Mouse (Mus musculus): ENCODE results near the gene Gtf3c1. TPM values are rescaled to one million over a fixed set of nuclear protein-coding genes. Genes with fewer than 3 reads are reported as not detected.

Gene Gtf3c1
- polyA plus RNA-seq, 1 experiment from 2014 or later = 59.9 TPM

DNA sequence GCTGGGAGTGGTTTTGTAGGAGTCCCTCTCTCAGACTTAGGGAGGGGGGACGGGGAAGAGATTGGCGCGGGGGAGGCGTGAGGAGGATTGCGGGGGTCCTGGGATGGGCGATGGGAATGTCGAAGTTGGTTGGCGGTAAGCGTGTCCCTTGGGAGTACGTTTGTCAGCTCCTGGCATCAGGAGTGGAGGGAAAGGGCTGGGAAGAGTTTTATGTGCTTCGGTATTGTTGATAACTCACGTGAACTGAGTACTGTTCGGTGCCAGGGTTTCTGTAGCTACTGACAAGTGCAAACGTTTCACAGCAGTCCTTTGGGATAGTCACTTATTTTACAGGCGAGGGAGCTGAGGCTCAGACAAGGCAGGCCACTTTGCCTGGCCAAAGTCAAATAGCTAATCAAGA lies 520 bp upstream of the Gtf3c1 start:
- DNase-seq (ENCODE audit: low read depth, low spot score) (no peak), ATAC-seq (no peak)
- in situ Hi-C loops (cut with MboI; ENCODE audit: low pct_unique_long_range_greater_than_20kb) = no loop called here
- ChIA-PET CTCF (interaction anchor here (1.1 kb wide), 1 partner anchor 33 kb away, joined by 3 read pairs; no protein-coding TSS in a partner anchor), POLR2A (interaction anchor here (0.8 kb wide), 2 partner anchors 29 to 33 kb away, joined by 3 read pairs; no protein-coding TSS in a partner anchor)
- no peak for TF ChIP-seq CTCF (IDR thresholded peaks at IDR 0.05)
- no peaks in the 10 kb centered on the region for H3K27me3 ChIP-seq

DNA sequence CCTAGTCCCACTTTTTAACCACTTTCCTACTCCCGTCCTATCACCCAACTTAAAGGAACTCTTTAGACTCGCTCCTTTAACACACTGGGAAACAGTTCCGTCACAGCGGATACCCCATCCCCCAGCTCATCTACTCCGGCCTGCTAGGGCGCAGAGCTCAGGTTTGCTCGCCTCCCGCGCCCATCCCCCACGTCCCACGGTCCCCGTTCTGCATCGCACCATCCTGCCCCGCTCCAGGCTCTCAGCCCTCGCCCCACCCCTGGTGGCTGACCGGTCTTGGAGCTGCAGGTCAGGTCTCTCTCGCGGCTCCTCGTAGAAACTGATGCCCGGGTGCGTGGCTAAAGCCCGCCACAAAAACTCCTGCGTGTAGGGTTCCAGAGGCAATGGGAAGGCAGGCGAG lies 394 bp downstream of the Gtf3c1 start:
- ATAC-seq = peak; percentile 63
- H3K27me3 ChIP-seq = no peaks in the 10 kb centered on the region
- no peak for DNase-seq (ENCODE audit: low read depth, low spot score)
- POLR2A ChIA-PET = interaction anchor here (1.0 to 2.0 kb wide), 2 partner anchors 11 to 29 kb away, joined by 4 to 6 read pairs; no protein-coding TSS in a partner anchor
- TF ChIP-seq CTCF (IDR thresholded peaks at IDR 0.05) = no peak
- in situ Hi-C loops (cut with MboI; ENCODE audit: low pct_unique_long_range_greater_than_20kb) = no loop called here
- CTCF ChIA-PET = interaction anchor here (1.1 to 1.4 kb wide), 2 partner anchors 16 to 32 kb away, joined by 3 to 6 read pairs; no protein-coding TSS in a partner anchor

DNA sequence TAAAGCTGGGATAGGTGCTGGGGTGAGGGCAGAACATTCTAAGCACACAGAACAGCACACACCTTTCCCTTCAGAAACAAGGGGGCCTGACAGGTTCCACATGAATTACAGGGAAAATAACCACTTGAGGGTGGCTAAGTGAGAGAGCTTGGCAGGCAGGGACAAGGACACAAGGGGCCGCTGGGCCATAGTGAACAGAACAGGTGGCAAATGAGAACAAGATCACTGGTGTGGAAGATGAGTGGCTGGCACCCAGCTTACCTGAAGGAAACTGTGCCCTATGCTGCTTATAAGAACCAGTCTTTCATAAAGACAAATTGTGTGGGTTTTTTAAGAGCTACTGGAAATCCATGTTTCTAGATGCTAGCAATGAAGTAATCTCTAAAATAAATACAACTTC lies 4.8 kb downstream of the Gtf3c1 start:
- ChIA-PET CTCF (interaction anchor here (1.1 kb wide), 1 partner anchor 20 kb away, joined by 3 read pairs; no protein-coding TSS in a partner anchor), POLR2A (no interaction called here)
- TF ChIP-seq CTCF (IDR thresholded peaks at IDR 0.05) = no peak
- DNase-seq (ENCODE audit: low read depth, low spot score) (no peak), ATAC-seq (no peak)
- no peaks in the 10 kb centered on the region for H3K27me3 ChIP-seq
- in situ Hi-C loops (cut with MboI; ENCODE audit: low pct_unique_long_range_greater_than_20kb) = no loop called here

DNA sequence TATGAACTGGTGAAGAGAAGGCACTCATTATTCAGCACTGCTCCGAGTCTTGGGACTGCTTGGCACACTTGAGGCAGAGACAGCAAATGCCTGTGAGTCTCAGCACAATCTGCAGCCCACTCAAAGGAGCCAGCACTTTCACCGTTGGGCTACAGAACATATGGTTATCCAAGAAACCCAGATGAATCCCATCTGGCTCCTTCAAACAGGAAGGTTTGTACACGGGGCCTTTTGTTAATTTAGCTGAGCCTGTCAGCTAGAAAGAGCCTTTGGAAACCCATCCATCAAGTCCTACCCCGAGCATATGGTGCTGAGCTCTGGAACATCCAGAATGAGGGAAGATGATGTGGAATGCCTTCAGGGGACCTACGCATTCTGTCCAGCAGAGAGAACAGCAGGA lies 13.5 kb downstream of the Gtf3c1 start:
- in situ Hi-C loops (cut with MboI; ENCODE audit: low pct_unique_long_range_greater_than_20kb) = no loop called here
- no peaks in the 10 kb centered on the region for H3K27me3 ChIP-seq
- ATAC-seq = no peak
- DNase-seq (ENCODE audit: low read depth, low spot score) = no peak
- POLR2A ChIA-PET = no interaction called here
- TF ChIP-seq CTCF (IDR thresholded peaks at IDR 0.05) = no peak
- CTCF ChIA-PET = interaction anchor here (1.2 kb wide), 1 partner anchor 9 kb away, joined by 3 read pairs; no protein-coding TSS in a partner anchor

DNA sequence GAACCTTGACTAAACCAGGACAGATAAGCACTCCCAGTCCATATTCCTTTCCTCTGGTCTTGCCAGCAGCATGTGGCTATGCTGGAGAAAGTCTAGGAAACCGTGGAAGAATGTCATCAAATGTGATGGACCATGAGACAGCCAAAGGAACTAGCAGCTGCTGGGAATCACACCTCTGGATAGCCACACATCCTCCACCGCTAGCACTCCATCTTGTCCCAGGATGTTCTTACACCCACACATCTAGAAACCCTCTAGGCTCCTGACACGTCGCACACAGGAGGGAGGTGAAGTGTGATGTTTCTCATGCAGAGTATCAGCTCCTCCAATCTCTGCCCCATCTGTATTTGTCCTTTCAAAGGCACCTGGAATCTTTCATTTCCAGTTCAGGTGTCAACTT lies 17.1 kb downstream of the Gtf3c1 start:
- H3K27me3 ChIP-seq = no peaks in the 10 kb centered on the region
- ChIA-PET POLR2A (interaction anchor here (0.7 to 1.3 kb wide), 2 partner anchors 8 to 10 kb away, joined by 4 to 5 read pairs; no protein-coding TSS in a partner anchor), CTCF (interaction anchor here (1.1 to 1.6 kb wide), 4 partner anchors 9 to 16 kb away, joined by 4 to 6 read pairs (median 4); no protein-coding TSS in a partner anchor)
- in situ Hi-C loops (cut with MboI; ENCODE audit: low pct_unique_long_range_greater_than_20kb) = no loop called here
- TF ChIP-seq CTCF (IDR thresholded peaks at IDR 0.05) = no peak
- DNase-seq (ENCODE audit: low read depth, low spot score) (no peak), ATAC-seq (no peak)

DNA sequence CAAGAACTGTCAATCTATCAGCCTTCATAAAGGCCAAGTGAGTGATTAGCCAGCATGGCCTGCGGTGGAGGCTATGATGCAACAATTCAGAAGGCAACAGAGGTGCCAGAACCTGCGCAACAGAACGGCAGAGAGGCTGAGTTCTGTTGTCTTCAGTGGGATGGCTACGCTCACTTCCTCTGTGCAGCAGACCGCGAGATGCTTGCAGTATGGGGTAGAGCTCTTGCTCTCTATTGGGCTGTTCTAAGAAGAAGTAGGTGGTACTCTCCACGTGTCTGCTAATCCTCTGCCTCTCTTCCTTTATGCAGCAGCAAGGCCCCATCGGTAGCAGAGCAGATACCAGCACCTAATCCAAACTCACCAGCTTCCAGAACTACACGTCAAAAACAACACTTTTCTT lies 27.6 kb downstream of the Gtf3c1 start:
- POLR2A ChIA-PET = no interaction called here
- in situ Hi-C loops (cut with MboI; ENCODE audit: low pct_unique_long_range_greater_than_20kb) = no loop called here
- no peak for TF ChIP-seq CTCF (IDR thresholded peaks at IDR 0.05)
- CTCF ChIA-PET = no interaction called here
- DNase-seq (ENCODE audit: low read depth, low spot score) = no peak
- ATAC-seq = peak; percentile 40
- no peaks in the 10 kb centered on the region for H3K27me3 ChIP-seq

DNA sequence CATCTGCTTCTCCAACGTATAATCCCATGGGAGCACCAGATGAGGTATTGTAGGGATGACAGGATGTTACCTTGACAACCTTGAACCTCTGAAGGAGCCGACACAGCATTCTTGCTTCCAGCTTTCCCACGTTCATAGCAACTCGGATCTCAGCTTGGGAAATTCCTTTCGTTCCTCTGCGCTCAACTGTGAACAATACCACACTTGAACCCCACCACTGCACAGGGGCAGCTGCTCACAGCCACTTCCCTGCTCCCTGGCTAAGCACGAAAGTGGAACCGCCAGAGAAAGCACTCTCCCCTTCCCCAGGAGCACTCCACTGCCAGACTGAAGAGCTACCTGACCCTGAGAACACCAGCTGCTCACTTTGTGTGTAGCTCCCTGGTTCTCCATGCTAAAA lies 28.8 kb downstream of the Gtf3c1 start:
- ATAC-seq = peak; percentile 89
- CTCF ChIA-PET = interaction anchor here (2.3 kb wide), 1 partner anchor 17 kb away, joined by 5 read pairs; no protein-coding TSS in a partner anchor
- H3K27me3 ChIP-seq = no peaks in the 10 kb centered on the region
- in situ Hi-C loops (cut with MboI; ENCODE audit: low pct_unique_long_range_greater_than_20kb) = no loop called here
- DNase-seq (ENCODE audit: low read depth, low spot score) = peak; percentile 80
- POLR2A ChIA-PET = interaction anchor here (0.9 to 1.7 kb wide), 2 partner anchors 28 to 30 kb away, joined by 3 to 6 read pairs; partner anchors contain the start of gene Gtf3c1
- TF ChIP-seq CTCF (IDR thresholded peaks at IDR 0.05) = no peak

DNA sequence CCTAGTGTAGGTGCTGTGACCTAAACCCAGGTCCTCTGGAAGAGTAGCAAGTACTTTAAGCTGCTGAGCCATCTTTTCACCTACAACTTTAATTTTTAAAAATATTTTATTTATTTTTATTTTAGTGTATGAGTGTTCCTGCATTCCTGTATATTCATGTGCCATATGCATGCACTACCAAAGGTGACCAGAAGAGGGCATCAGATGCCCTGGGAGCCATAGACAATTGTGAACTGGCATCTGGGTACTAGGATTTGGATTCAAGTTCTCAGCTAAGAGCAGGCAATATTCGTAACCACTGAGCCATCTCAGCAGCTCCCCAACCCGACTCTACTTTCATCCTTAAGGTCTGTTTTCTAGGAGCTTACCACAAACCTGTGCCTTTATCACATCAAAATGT lies 32.7 kb downstream of the Gtf3c1 start:
- TF ChIP-seq CTCF (IDR thresholded peaks at IDR 0.05) = peak; percentile 88
- in situ Hi-C loops (cut with MboI; ENCODE audit: low pct_unique_long_range_greater_than_20kb) = no loop called here
- no peaks in the 10 kb centered on the region for H3K27me3 ChIP-seq
- ChIA-PET CTCF (interaction anchor here (0.8 to 2.3 kb wide), 11 partner anchors 11 to 412 kb away, joined by 3 to 13 read pairs (median 3); partner anchors contain the start of genes D430042O09Rik and Gtf3c1), POLR2A (interaction anchor here (1.2 kb wide), 1 partner anchor 33 kb away, joined by 3 read pairs; no protein-coding TSS in a partner anchor)
- ATAC-seq = no peak
- no peak for DNase-seq (ENCODE audit: low read depth, low spot score)

DNA sequence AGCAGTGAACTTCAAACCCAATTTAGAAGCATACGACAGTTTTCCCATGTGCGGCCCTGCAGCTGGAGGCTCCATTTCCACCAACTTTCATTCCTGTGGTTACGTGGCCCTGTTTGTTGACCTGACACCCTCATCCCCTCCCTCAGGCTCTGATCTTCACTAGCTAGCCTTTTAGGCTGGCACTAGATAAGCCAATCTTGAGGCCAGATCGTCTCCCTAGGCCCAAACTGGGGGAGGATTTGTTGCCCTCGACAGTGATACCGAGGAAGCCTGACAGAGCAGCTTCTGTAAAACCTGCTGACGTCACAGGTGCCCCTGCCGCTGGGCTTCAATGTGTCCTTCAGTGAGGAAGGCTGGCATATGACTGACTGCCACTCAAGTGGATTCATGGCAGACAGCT lies 36.2 kb downstream of the Gtf3c1 start:
- ATAC-seq (no peak), DNase-seq (ENCODE audit: low read depth, low spot score) (no peak)
- no peak for TF ChIP-seq CTCF (IDR thresholded peaks at IDR 0.05)
- in situ Hi-C loops (cut with MboI; ENCODE audit: low pct_unique_long_range_greater_than_20kb) = no loop called here
- POLR2A ChIA-PET = no interaction called here
- CTCF ChIA-PET = interaction anchor here (1.6 kb wide), 1 partner anchor 17 kb away, joined by 5 read pairs; no protein-coding TSS in a partner anchor
- no peaks in the 10 kb centered on the region for H3K27me3 ChIP-seq

DNA sequence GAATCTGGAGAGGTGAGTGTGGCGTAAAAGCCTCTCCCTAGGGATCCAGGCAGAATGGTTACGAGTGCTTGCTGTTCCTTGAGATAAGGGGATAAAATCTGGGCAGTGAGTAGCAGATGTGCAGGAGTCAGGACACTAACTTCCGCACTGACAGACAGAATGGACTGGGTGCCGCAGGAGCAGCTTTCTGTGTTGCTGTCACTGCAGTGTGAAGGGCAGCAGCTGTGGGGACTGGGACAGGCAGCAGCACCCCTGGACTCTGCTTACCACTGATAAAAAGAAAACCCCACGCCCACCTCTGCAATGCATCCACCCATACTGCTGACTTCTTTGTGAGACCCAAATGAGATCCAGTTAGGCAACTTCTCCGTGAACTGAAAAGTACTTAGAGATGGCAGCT lies 36.7 kb downstream of the Gtf3c1 start:
- in situ Hi-C loops (cut with MboI; ENCODE audit: low pct_unique_long_range_greater_than_20kb) = no loop called here
- ChIA-PET POLR2A (no interaction called here), CTCF (interaction anchor here (1.6 kb wide), 1 partner anchor 17 kb away, joined by 5 read pairs; no protein-coding TSS in a partner anchor)
- no peak for DNase-seq (ENCODE audit: low read depth, low spot score)
- no peak for ATAC-seq
- no peak for TF ChIP-seq CTCF (IDR thresholded peaks at IDR 0.05)
- H3K27me3 ChIP-seq = no peaks in the 10 kb centered on the region

DNA sequence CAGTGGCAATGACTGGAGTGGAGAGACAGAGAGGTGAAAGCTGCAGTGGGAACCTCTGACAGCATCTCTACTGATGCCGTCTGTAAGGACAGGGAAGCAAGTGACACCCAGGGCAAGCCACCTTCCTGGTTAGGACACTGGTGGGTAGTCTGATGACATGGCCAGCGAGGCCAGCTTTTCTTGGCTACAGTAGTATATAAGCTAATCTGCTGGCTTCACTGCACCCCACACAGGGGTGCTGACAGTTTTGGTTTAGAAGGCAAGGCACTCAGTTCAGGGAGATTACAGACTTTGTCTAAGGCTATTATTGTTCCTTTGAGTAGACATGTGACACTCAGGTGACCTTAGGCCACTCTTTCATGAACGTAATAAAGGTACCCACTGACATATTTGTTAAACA lies 43.9 kb downstream of the Gtf3c1 start:
- in situ Hi-C loops (cut with MboI; ENCODE audit: low pct_unique_long_range_greater_than_20kb) = no loop called here
- ChIA-PET POLR2A (no interaction called here), CTCF (no interaction called here)
- H3K27me3 ChIP-seq = no peaks in the 10 kb centered on the region
- DNase-seq (ENCODE audit: low read depth, low spot score) (no peak), ATAC-seq (no peak)
- no peak for TF ChIP-seq CTCF (IDR thresholded peaks at IDR 0.05)

Data from Patski (cell line).